Mouse (Mus musculus) hindbrain, embryonic 13.5 days (tissue): Measurements from ENCODE around the gene Cyfip2. TPM values are rescaled to one million over a fixed set of nuclear protein-coding genes. Genes with fewer than 3 reads are reported as not detected.

Source experiments
- ATAC-seq: fragments of 200-750 bp; cut with Nextera tagmentation; 2 replicates; pipeline ENCODE4 v1.8.0; 2017; ENCODE audit warnings: moderate TSS enrichment; ENCODE audit not compliant: low FRiP score
- H3K27ac ChIP-seq: fragments of 300-500 bp; sonication (generic); 2 replicates; pipeline ENCODE4 v1.5.1; 2015; ENCODE audit warnings: inconsistent platforms, mild to moderate bottlenecking, moderate library complexity
- H3K27me3 ChIP-seq: fragments of 300-500 bp; sonication (generic); 2 replicates; pipeline ENCODE4 v1.6.1; 2015; ENCODE audit warnings: mild to moderate bottlenecking, inconsistent platforms
- H3K36me3 ChIP-seq: fragments of 300-500 bp; sonication (generic); 2 replicates; pipeline ENCODE4 v1.6.1; 2015; ENCODE audit warnings: mild to moderate bottlenecking, inconsistent platforms
- H3K4me1 ChIP-seq: fragments of 300-500 bp; sonication (generic); replicated peaks from 2 replicates; pipeline ENCODE4 v1.6.1; 2015; ENCODE audit warnings: inconsistent platforms
- H3K4me2 ChIP-seq: fragments of 300-500 bp; sonication (generic); 2 replicates; pipeline ENCODE4 v1.6.1; 2015; ENCODE audit warnings: inconsistent platforms, mild to moderate bottlenecking, moderate library complexity
- H3K4me3 ChIP-seq: fragments of 300-500 bp; sonication (generic); 2 replicates; pipeline ENCODE4 v1.5.1; 2015; ENCODE audit warnings: mild to moderate bottlenecking, inconsistent platforms
- H3K9ac ChIP-seq: fragments of 300-500 bp; sonication (generic); 2 replicates; pipeline ENCODE4 v1.6.1; 2015; ENCODE audit warnings: mild to moderate bottlenecking, inconsistent platforms
- H3K9me3 ChIP-seq: fragments of 300-500 bp; sonication (generic); 2 replicates; pipeline ENCODE4 v1.6.1; 2016; ENCODE audit warnings: inconsistent platforms
- WGBS: fragments of 180-500 bp; shearing (Covaris S2); methylation state at CpG from one replicate; pipeline ENCODE4 v1.1.7; 2015; 5-methylcytosine and 5-hydroxymethylcytosine counted together
- polyA plus RNA-seq: library from polyadenylated mRNA; unstranded; fragments of >200 nt; fragmentation: Nextera tagmentation; extraction: Ambion mirVana; gene quantifications from 2 replicates; pipeline ENCODE4 v1.2.1, GENCODE M21; 2015

Cyfip2 gene
- polyA plus RNA-seq, 1 experiment from 2014 or later, result 74.9 TPM

GRCm38 (mm10) chr11:46314534-46314933 lies 1.9 kb upstream of the Cyfip2 start:
- Histone ChIP-seq H3K4me1 (peaks cover 22% of the 10 kb centered on the region), H3K9ac (no peak overlapping the region), H3K4me2 (no peak overlapping the region), H3K4me3 (no peak overlapping the region), H3K9me3 (no peaks in the 10 kb centered on the region), H3K27me3 (no peaks in the 10 kb centered on the region), H3K27ac (no peak overlapping the region), H3K36me3 (no peaks in the 10 kb centered on the region)
- 74% methylated on average over 7 of the region's 7 CpGs for WGBS
- ATAC-seq, result no peak

GRCm38 (mm10) chr11:46313851-46314250 lies 1.2 kb upstream of the Cyfip2 start:
- H3K27ac ChIP-seq, result no peak overlapping the region
- no peaks in the 10 kb centered on the region for H3K36me3 ChIP-seq
- no peak overlapping the region for H3K4me3 ChIP-seq
- no peaks in the 10 kb centered on the region for H3K9me3 ChIP-seq
- no peak for ATAC-seq
- no peak overlapping the region for H3K4me2 ChIP-seq
- 83% methylated on average over 6 of the region's 6 CpGs for WGBS
- no peaks in the 10 kb centered on the region for H3K27me3 ChIP-seq
- peaks cover 29% of the 10 kb centered on the region for H3K4me1 ChIP-seq
- H3K9ac ChIP-seq, result no peak overlapping the region

- no peaks in the 10 kb centered on the region for H3K36me3 ChIP-seq
- H3K4me3 ChIP-seq, result peak overlapping the region; percentile 91
- peak; percentile 88 for ATAC-seq
- H3K9ac ChIP-seq, result peak overlapping the region; percentile 98
- under 1% methylated on average over 62 of the region's 71 CpGs for WGBS
- peak overlapping the region; percentile 94 for H3K27ac ChIP-seq
- H3K9me3 ChIP-seq, result no peaks in the 10 kb centered on the region
- peaks cover 38% of the 10 kb centered on the region for H3K4me1 ChIP-seq
- H3K27me3 ChIP-seq, result no peaks in the 10 kb centered on the region
- peak overlapping the region; percentile 84 for H3K4me2 ChIP-seq
Observed at GRCm38 (mm10) chr11:46311703-46312522, 746 bp downstream of the Cyfip2 start.

GRCm38 (mm10) chr11:46311181-46311702 lies 1.4 kb downstream of the Cyfip2 start:
- ATAC-seq, result peak; percentile 9
- peak overlapping the region; percentile 94 for H3K27ac ChIP-seq
- peaks cover 44% of the 10 kb centered on the region for H3K4me1 ChIP-seq
- H3K9ac ChIP-seq, result peak overlapping the region; percentile 98
- H3K4me3 ChIP-seq, result peak overlapping the region; percentile 91
- H3K36me3 ChIP-seq, result no peaks in the 10 kb centered on the region
- H3K27me3 ChIP-seq, result no peaks in the 10 kb centered on the region
- WGBS, result 5% methylated on average over 14 of the region's 14 CpGs
- no peaks in the 10 kb centered on the region for H3K9me3 ChIP-seq
- H3K4me2 ChIP-seq, result peak overlapping the region; percentile 84

- peak overlapping the region; percentile 91 for H3K4me3 ChIP-seq
- no peaks in the 10 kb centered on the region for H3K36me3 ChIP-seq
- H3K27ac ChIP-seq, result peak overlapping the region; percentile 94
- peaks cover 50% of the 10 kb centered on the region for H3K4me1 ChIP-seq
- no peaks in the 10 kb centered on the region for H3K9me3 ChIP-seq
- H3K4me2 ChIP-seq, result peak overlapping the region; percentile 84
- WGBS, result 35% methylated on average over 5 of the region's 5 CpGs
- H3K9ac ChIP-seq, result peak overlapping the region; percentile 98
- ATAC-seq, result peak; percentile 1
- H3K27me3 ChIP-seq, result no peaks in the 10 kb centered on the region
Observed at GRCm38 (mm10) chr11:46310647-46311063, 2.0 kb downstream of the Cyfip2 start.

GRCm38 (mm10) chr11:46309808-46310555 lies 2.7 kb downstream of the Cyfip2 start:
- Histone ChIP-seq H3K27ac (peak overlapping the region; percentile 94), H3K4me1 (peaks cover 56% of the 10 kb centered on the region), H3K27me3 (no peaks in the 10 kb centered on the region), H3K36me3 (no peaks in the 10 kb centered on the region), H3K9ac (peak overlapping the region; percentile 98), H3K4me3 (peak overlapping the region; percentile 91), H3K9me3 (no peaks in the 10 kb centered on the region), H3K4me2 (peak overlapping the region; percentile 84)
- 16% methylated on average over 10 of the region's 10 CpGs for WGBS
- ATAC-seq, result peak; percentile 14

- H3K9ac ChIP-seq, result peak overlapping the region; percentile 98
- peak overlapping the region; percentile 84 for H3K4me2 ChIP-seq
- peak overlapping the region; percentile 94 for H3K27ac ChIP-seq
- no peaks in the 10 kb centered on the region for H3K27me3 ChIP-seq
- no peaks in the 10 kb centered on the region for H3K9me3 ChIP-seq
- WGBS, result 59% methylated on average over 20 of the region's 20 CpGs
- H3K4me1 ChIP-seq, result peaks cover 63% of the 10 kb centered on the region
- H3K4me3 ChIP-seq, result peak overlapping the region; percentile 91
- H3K36me3 ChIP-seq, result no peaks in the 10 kb centered on the region
- ATAC-seq, result no peak
Observed at GRCm38 (mm10) chr11:46309111-46309741, 3.4 kb downstream of the Cyfip2 start.

GRCm38 (mm10) chr11:46308271-46308974 lies 4.2 kb downstream of the Cyfip2 start:
- Histone ChIP-seq H3K36me3 (no peaks in the 10 kb centered on the region), H3K9me3 (no peaks in the 10 kb centered on the region), H3K27me3 (no peaks in the 10 kb centered on the region), H3K9ac (no peak overlapping the region), H3K4me2 (peak overlapping the region; percentile 84), H3K27ac (no peak overlapping the region), H3K4me1 (peaks cover 65% of the 10 kb centered on the region), H3K4me3 (no peak overlapping the region; the same call in 1 of the 2 replicates)
- 88% methylated on average over 11 of the region's 11 CpGs for WGBS
- no peak for ATAC-seq

GRCm38 (mm10) chr11:46307768-46308167 lies 4.9 kb downstream of the Cyfip2 start:
- Histone ChIP-seq H3K4me2 (no peak overlapping the region), H3K27ac (no peak overlapping the region), H3K9me3 (no peaks in the 10 kb centered on the region), H3K9ac (no peak overlapping the region), H3K4me3 (no peak overlapping the region), H3K4me1 (peaks cover 65% of the 10 kb centered on the region), H3K27me3 (no peaks in the 10 kb centered on the region), H3K36me3 (no peaks in the 10 kb centered on the region)
- ATAC-seq, result no peak
- WGBS, result 96% methylated on average over 7 of the region's 7 CpGs

GRCm38 (mm10) chr11:46306776-46307175 lies 5.9 kb downstream of the Cyfip2 start:
- Histone ChIP-seq H3K4me1 (peaks cover 66% of the 10 kb centered on the region), H3K4me3 (no peak overlapping the region), H3K27ac (no peak overlapping the region), H3K9ac (no peak overlapping the region), H3K36me3 (no peaks in the 10 kb centered on the region), H3K4me2 (no peak overlapping the region), H3K9me3 (no peaks in the 10 kb centered on the region), H3K27me3 (no peaks in the 10 kb centered on the region)
- ATAC-seq, result no peak
- 87% methylated on average over 7 of the region's 7 CpGs for WGBS

- H3K27me3 ChIP-seq, result no peaks in the 10 kb centered on the region
Observed at GRCm38 (mm10) chr11:46305881-46306520, 6.7 kb downstream of the Cyfip2 start.

More at GRCm38 (mm10) chr11:46305881-46306520, 6.7 kb downstream of the Cyfip2 start:
- Histone ChIP-seq H3K9me3 (no peaks in the 10 kb centered on the region), H3K9ac (no peak overlapping the region), H3K4me1 (peaks cover 66% of the 10 kb centered on the region), H3K4me3 (no peak overlapping the region), H3K4me2 (no peak overlapping the region), H3K36me3 (no peaks in the 10 kb centered on the region), H3K27ac (no peak overlapping the region)
- 84% methylated on average over 9 of the region's 9 CpGs for WGBS
- ATAC-seq, result no peak
